Mouse (Mus musculus): ENCODE data around the gene Pawr. TPM values are rescaled to one million over a fixed set of nuclear protein-coding genes. Genes with fewer than 3 reads are reported as not detected.

The Pawr gene
- polyA plus RNA-seq, 1 experiment, result not detected

GRCm38 (mm10) chr10:108291688-108292471, 40.0 kb upstream of the Pawr start:
- TF ChIP-seq CTCF (IDR thresholded peaks at IDR 0.05; ENCODE audit: insufficient read depth, low read depth, low read length) (no peak), POLR2A (IDR thresholded peaks at IDR 0.05; ENCODE audit: insufficient read depth, low read depth, low read length) (no peak)
- WGBS, result 49% methylated on average over 12 of the region's 12 CpGs
- H3K4me3 ChIP-seq (ENCODE audit: insufficient read depth, low read depth, low read length), result no peak overlapping the region
- no peaks in the 10 kb centered on the region for H3K4me1 ChIP-seq (ENCODE audit: control insufficient read depth, insufficient read depth, low read length)
- no peak overlapping the region for H3K27ac ChIP-seq (ENCODE audit: insufficient read depth, low read depth, low read length)

GRCm38 (mm10) chr10:108292651-108293050, 39.3 kb upstream of the Pawr start:
- TF ChIP-seq POLR2A (IDR thresholded peaks at IDR 0.05; ENCODE audit: insufficient read depth, low read depth, low read length), result no peak
- TF ChIP-seq CTCF (IDR thresholded peaks at IDR 0.05; ENCODE audit: insufficient read depth, low read depth, low read length), result no peak
- WGBS, result 92% methylated on average over 4 of the region's 4 CpGs
- Histone ChIP-seq H3K27ac (ENCODE audit: insufficient read depth, low read depth, low read length) (no peak overlapping the region), H3K4me3 (ENCODE audit: insufficient read depth, low read depth, low read length) (no peak overlapping the region), H3K4me1 (ENCODE audit: control insufficient read depth, insufficient read depth, low read length) (no peaks in the 10 kb centered on the region)

GRCm38 (mm10) chr10:108293620-108294195, 38.2 kb upstream of the Pawr start:
- 93% methylated on average over 16 of the region's 16 CpGs for WGBS
- Histone ChIP-seq H3K4me1 (ENCODE audit: control insufficient read depth, insufficient read depth, low read length) (no peaks in the 10 kb centered on the region), H3K27ac (ENCODE audit: insufficient read depth, low read depth, low read length) (no peak overlapping the region), H3K4me3 (ENCODE audit: insufficient read depth, low read depth, low read length) (no peak overlapping the region)
- TF ChIP-seq CTCF (IDR thresholded peaks at IDR 0.05; ENCODE audit: insufficient read depth, low read depth, low read length) (no peak), POLR2A (IDR thresholded peaks at IDR 0.05; ENCODE audit: insufficient read depth, low read depth, low read length) (no peak)

GRCm38 (mm10) chr10:108294766-108295165, 37.2 kb upstream of the Pawr start:
- 86% methylated on average over 7 of the region's 7 CpGs for WGBS
- no peak overlapping the region for H3K4me3 ChIP-seq (ENCODE audit: insufficient read depth, low read depth, low read length)
- TF ChIP-seq CTCF (IDR thresholded peaks at IDR 0.05; ENCODE audit: insufficient read depth, low read depth, low read length), result no peak
- no peak for TF ChIP-seq POLR2A (IDR thresholded peaks at IDR 0.05; ENCODE audit: insufficient read depth, low read depth, low read length)
- no peaks in the 10 kb centered on the region for H3K4me1 ChIP-seq (ENCODE audit: control insufficient read depth, insufficient read depth, low read length)
- H3K27ac ChIP-seq (ENCODE audit: insufficient read depth, low read depth, low read length), result no peak overlapping the region

- Histone ChIP-seq H3K27ac (ENCODE audit: insufficient read depth, low read depth, low read length) (no peak overlapping the region), H3K4me1 (ENCODE audit: control insufficient read depth, insufficient read depth, low read length) (0 out of 2 replicates have a peak, but pooled peaks cover 2% of the 10 kb centered on the region), H3K4me3 (ENCODE audit: insufficient read depth, low read depth, low read length) (no peak overlapping the region)
- TF ChIP-seq CTCF (IDR thresholded peaks at IDR 0.05; ENCODE audit: insufficient read depth, low read depth, low read length) (no peak), POLR2A (IDR thresholded peaks at IDR 0.05; ENCODE audit: insufficient read depth, low read depth, low read length) (no peak)
- WGBS, result 84% methylated on average over 7 of the region's 7 CpGs
Measured at GRCm38 (mm10) chr10:108296446-108296845, 35.5 kb upstream of the Pawr start.

GRCm38 (mm10) chr10:108298261-108298660, 33.7 kb upstream of the Pawr start:
- Histone ChIP-seq H3K27ac (ENCODE audit: insufficient read depth, low read depth, low read length) (no peak overlapping the region), H3K4me3 (ENCODE audit: insufficient read depth, low read depth, low read length) (no peak overlapping the region), H3K4me1 (ENCODE audit: control insufficient read depth, insufficient read depth, low read length) (0 out of 2 replicates have a peak, but pooled peaks cover 2% of the 10 kb centered on the region)
- TF ChIP-seq CTCF (IDR thresholded peaks at IDR 0.05; ENCODE audit: insufficient read depth, low read depth, low read length), result no peak
- no peak for TF ChIP-seq POLR2A (IDR thresholded peaks at IDR 0.05; ENCODE audit: insufficient read depth, low read depth, low read length)
- WGBS, result 95% methylated on average over 13 of the region's 13 CpGs

GRCm38 (mm10) chr10:108298841-108299545, 32.9 kb upstream of the Pawr start:
- Histone ChIP-seq H3K27ac (ENCODE audit: insufficient read depth, low read depth, low read length) (no peak overlapping the region), H3K4me1 (ENCODE audit: control insufficient read depth, insufficient read depth, low read length) (0 out of 2 replicates have a peak, but pooled peaks cover 2% of the 10 kb centered on the region), H3K4me3 (ENCODE audit: insufficient read depth, low read depth, low read length) (no peak overlapping the region)
- TF ChIP-seq POLR2A (IDR thresholded peaks at IDR 0.05; ENCODE audit: insufficient read depth, low read depth, low read length) (no peak), CTCF (IDR thresholded peaks at IDR 0.05; ENCODE audit: insufficient read depth, low read depth, low read length) (no peak)
- whole genome bisulfite sequencing, result 88% methylated on average over 17 of the region's 17 CpGs

- WGBS, result 83% methylated on average over 11 of the region's 11 CpGs
- no peak overlapping the region for H3K27ac ChIP-seq (ENCODE audit: insufficient read depth, low read depth, low read length)
- H3K4me1 ChIP-seq (ENCODE audit: control insufficient read depth, insufficient read depth, low read length), result 0 out of 2 replicates have a peak, but pooled peaks cover 2% of the 10 kb centered on the region
- TF ChIP-seq CTCF (IDR thresholded peaks at IDR 0.05; ENCODE audit: insufficient read depth, low read depth, low read length), result no peak
- no peak for TF ChIP-seq POLR2A (IDR thresholded peaks at IDR 0.05; ENCODE audit: insufficient read depth, low read depth, low read length)
- no peak overlapping the region for H3K4me3 ChIP-seq (ENCODE audit: insufficient read depth, low read depth, low read length)
Measured at GRCm38 (mm10) chr10:108299828-108300227, 32.1 kb upstream of the Pawr start.

GRCm38 (mm10) chr10:108300843-108301242, 31.1 kb upstream of the Pawr start:
- H3K4me1 ChIP-seq (ENCODE audit: control insufficient read depth, insufficient read depth, low read length), result 0 out of 2 replicates have a peak, but pooled peaks cover 2% of the 10 kb centered on the region
- no peak overlapping the region for H3K27ac ChIP-seq (ENCODE audit: insufficient read depth, low read depth, low read length)
- TF ChIP-seq POLR2A (IDR thresholded peaks at IDR 0.05; ENCODE audit: insufficient read depth, low read depth, low read length) (no peak), CTCF (IDR thresholded peaks at IDR 0.05; ENCODE audit: insufficient read depth, low read depth, low read length) (peak; percentile 76)
- WGBS, result 9% methylated on average over 19 of the region's 19 CpGs
- H3K4me3 ChIP-seq (ENCODE audit: insufficient read depth, low read depth, low read length), result peak overlapping the region; percentile 30; the same call in 1 of the 2 replicates
